Mouse (Mus musculus) embryonic facial prominence, embryonic 13.5 days (tissue): ENCODE data around the gene Ube2b. TPM values are rescaled to one million over a fixed set of nuclear protein-coding genes. Genes with fewer than 3 reads are reported as not detected.

Experiments used
- polyA plus RNA-seq: library from polyadenylated mRNA; unstranded; fragments of >200 nt; fragmentation: Nextera tagmentation; extraction: Ambion mirVana; gene quantifications from 2 replicates; pipeline ENCODE4 v1.2.1, GENCODE M21; 2015

Gene Ube2b
- polyA plus RNA-seq, 1 experiment from 2014 or later = 233 TPM

Other genes with a start within 250 kb of the Ube2b start
- 15.3 and 18.3 TPM in 2 replicates for gene Sec24a, start 237.1 kb downstream of the Ube2b start, polyA plus RNA-seq
- 89.3 and 96.5 TPM in 2 replicates for gene Sar1b, start 237.1 kb downstream of the Ube2b start, polyA plus RNA-seq
- gene Jade2, start 143.1 kb downstream of the Ube2b start, polyA plus RNA-seq = 2.7 and 3.1 TPM in 2 replicates
- gene Cdkn2aipnl, start 33.1 kb downstream of the Ube2b start, polyA plus RNA-seq = 98.8 and 104 TPM in 2 replicates
- 13.4 and 13.9 TPM in 2 replicates for gene Cdkl3, start 3.5 kb upstream of the Ube2b start, polyA plus RNA-seq
- gene Ppp2ca, start 97.9 kb upstream of the Ube2b start, polyA plus RNA-seq = 83.5 and 90.8 TPM in 2 replicates
- gene Olfr1373, start 144.8 kb upstream of the Ube2b start, polyA plus RNA-seq = not detected in 2 replicates
- gene Olfr1371, start 213.2 kb upstream of the Ube2b start, polyA plus RNA-seq = not detected in 2 replicates
- gene Skp1a, start 231.2 kb upstream of the Ube2b start, polyA plus RNA-seq = 945 and 951 TPM in 2 replicates